Mouse (Mus musculus) adipocyte (in vitro differentiated cells): ENCODE results near the gene Bms1.

Experiments
- DNase-seq: peaks from one replicate; pipeline ENCODE4 v3.0.0-alpha.2; 2016; ENCODE audit warnings: low spot score

Gene Bms1

DNA sequence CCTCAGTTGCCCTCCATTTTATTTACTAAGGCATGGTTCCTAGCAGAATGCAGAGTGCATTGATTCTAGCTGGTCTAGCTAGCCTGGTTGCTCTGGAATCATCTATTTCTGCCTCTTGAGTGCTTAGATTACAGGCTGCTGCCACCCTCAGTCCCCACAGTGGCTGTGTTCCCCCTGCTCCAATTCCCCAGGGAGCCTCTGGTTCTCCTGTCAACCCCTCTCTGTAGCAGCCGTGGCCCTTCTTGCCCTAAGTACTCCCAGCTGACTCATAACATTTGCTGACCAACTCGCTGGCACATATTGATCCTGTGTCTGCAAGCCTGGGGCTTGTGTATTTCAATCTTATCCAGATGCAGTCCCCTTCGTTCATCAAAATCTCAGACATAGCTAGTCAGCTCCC, 53.1 kb downstream of the Bms1 start:
- peak; percentile 18 for DNase-seq

DNA sequence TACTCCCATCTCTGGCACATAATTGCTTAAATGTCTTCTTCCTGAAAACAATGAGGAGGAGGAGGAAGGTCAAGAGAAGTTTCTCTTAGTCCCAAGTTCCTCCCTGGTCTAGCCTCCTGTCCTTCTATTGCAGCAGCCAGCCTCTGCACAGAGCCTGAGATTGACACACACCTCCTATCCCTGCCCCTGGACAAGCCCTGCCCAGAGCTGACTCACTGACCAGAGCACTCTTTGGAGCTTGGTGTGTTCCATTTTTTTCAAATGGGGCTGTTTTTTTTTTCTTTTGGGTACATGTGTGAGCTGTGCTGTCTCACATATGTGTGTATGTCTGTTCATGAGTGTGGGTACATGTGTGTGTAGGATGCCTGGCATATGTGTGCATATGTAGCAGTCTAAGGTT, 53.5 kb downstream of the Bms1 start:
- DNase-seq: no peak

DNA sequence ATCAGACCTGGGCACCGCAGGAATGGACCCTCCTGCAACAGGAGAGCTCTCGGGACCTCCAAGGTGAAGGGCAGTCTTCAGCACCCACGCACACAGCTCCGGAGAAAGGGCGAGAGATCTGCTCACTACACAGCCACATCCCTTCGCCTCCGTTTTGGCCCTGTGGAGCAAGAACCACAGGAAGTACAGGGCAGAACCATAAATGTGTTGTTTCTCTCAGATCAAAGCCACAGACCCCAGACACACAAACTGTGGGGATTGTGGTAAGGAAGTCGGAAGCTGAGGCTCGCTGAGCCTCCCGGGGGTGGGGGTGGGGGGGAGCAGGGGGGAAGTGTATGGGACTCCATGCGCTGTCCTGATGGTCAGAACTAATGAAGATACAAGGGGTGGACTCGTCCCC, 68.9 kb downstream of the Bms1 start:
- DNase-seq: no peak

DNA sequence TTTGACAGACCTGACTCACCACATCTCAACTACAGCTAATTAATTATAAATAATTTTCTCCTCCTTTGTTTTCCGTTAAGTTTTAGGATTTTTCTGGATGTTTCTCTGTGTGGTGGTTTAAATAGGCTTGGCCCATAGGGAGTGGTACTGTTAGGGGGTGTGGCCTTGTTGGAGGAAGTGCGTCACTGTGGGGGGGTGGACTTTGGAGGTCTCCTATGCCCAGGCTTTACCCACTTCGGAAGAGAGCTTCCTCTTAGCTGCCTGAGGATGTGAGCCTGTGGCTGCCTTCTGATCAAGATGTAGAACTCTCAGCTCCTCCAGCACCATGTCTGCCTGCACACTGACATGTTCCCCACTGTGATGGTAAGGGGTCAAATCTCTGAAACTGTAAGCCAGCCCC, 71.1 kb downstream of the Bms1 start:
- DNase-seq: no peak

DNA sequence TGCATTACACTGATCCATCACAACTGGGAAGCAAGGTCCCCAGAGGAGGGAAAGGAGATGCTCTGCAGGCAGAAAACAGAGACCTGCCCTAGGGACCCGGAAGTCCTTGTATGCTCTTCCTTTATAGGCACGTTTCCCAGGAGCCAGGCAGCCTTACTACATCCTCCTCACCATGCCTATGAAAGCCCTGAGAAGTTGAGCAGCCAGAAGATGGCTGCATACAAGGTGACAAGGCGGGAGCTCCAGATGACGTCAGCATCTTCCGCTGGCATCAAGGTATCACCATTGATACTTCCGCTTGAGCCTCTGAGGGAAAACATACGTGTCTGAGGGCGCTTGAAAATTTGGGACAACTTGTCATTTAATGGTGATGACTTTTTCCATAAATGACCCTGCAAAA, 72.0 kb downstream of the Bms1 start:
- DNase-seq: no peak

DNA sequence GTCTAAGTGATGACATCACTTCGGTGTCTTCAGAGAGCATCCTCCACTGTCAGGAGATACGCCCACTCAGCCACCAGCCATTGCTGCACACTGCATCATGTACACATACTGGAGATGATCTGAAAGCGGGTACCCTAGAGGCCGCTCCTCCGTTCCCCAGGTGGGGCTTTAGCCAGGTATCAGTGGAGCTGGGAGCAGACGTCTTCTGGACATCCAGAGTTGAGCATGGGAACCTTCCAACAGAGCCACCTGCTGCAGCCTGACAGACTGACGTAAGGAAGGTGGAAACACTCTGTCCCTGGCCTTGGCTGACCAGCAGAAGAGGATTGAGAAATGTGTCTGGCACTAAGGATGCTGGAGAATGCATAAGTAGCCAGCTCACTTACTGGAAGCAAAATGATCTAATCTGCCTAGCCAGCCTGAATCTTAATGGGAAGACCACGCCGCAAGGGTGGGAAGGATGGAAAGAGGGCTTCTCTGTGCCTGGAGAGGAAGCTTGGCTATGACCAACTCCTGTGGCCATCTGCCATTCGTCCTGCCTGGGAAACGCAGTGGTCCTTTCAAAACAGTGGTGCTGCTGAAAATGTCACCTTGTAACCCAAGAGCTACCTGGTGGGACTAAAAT, 77.3 kb downstream of the Bms1 start:
- no peak for DNase-seq

DNA sequence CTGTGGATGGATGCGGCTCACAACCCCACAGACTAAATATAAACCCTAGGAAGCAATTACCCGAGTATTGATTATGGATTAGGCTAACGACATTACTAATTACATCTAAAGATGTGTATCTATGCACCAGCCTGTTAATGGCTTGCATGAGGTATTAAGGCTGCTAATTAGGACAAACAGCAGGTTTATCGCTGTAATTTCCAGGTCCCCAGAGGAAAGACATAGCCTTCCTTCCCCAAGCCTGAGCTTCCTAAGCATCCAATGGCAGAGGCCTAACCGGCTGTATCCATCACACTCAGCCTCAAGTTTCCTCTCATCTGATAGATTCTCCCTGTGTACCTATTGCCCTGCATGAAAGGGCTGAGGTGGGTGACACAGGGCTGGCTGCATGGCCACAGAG, 81.6 kb downstream of the Bms1 start:
- no peak for DNase-seq

DNA sequence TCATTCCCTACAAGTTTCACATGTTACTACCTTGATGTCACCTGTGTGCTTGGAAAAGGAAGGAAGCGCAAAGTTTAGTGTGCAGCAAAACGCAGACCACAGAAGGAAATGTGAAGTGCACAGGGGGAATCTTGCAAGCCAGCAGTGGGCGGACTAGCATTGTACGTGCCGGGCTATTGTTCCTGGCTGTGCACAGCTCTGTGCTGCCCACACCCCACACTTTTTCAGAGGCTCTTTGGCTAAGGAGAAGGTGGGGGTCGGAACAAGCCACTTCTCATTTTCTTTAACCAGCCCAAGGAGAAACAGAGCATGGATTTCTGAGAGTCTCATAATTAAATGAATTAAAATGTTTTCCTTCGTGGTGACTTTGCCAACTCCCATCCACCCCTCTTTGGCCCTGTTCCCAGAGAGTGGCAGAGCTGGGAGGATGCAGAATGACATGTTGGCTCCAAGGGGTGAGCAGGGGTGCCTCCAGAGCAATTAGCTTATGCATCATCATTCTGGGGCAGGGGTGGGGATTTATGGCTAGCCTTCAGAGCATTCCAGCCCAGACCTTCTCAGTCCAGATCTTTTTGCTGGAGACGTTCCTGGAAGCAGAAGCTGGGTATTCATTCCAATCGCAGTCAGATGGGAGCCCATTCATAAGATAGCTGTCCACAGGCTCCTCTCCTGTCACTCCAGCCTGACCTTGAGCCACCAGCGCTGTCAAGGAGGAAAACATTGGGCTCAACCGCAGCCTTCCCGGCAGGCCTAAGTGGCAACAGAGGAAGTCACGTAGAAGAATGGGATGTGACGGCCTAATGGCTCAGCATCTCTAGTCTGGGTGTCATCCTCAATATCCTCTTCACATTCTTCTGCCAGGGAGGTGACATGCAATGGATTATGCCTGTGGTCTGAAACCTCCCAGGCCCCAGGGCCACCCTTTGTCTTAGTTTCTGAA, 82.5 kb downstream of the Bms1 start:
- peak; percentile 9 for DNase-seq

DNA sequence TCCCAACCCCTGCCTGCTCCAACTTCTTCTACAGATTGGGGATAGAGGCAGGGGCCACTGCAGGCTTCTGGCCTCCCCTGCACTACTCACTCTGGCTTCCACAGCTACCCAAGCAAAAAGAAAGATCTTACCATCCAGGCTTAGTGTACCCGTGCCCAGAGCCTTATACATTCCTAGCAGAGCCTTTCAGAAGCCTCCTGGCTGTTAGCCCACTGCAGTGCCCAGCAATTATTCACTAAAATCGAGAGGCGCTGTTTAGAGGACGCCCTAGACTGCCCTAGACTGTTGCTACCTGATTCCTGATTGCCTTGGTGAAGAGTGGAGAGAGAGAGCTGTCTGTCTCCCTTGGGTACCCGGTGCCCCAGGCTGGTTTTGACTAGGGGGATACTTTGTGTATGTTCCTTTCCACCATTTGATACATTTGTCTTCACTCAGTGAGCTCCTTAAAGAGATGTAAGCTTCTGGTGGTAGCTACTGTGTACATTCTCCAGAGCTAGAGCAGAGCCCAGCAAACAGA, 83.3 kb downstream of the Bms1 start:
- DNase-seq: no peak

DNA sequence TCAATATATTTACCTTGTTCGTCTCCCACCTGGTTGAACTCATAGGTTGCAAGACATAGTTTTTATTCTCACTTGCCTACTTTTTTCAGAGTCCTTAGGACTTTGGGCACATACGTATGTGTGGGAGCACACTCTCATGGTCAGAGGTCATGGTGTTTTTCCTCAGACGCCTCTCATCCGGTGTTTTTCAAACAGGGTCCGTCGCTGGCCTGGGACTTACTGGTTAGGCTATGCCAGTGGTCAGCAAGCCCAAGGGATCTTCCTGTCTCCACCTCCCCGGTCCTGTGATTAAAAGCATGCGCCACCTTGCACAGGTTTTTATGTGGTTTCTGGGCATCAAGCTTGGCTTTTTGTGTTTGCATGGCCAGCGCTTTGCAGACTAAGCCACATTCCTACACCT, 85.4 kb downstream of the Bms1 start:
- no peak for DNase-seq
